Mouse (Mus musculus) forebrain, embryonic 12.5 days (tissue): Measurements from ENCODE around the gene Gal. TPM values are rescaled to one million over a fixed set of nuclear protein-coding genes. Genes with fewer than 3 reads are reported as not detected.

Experiments used
- ATAC-seq: fragments of 200-750 bp; cut with Nextera tagmentation; 2 replicates; pipeline ENCODE4 v1.8.0; 2017; ENCODE audit warnings: moderate TSS enrichment; ENCODE audit not compliant: low FRiP score
- H3K27ac ChIP-seq: fragments of 300-500 bp; sonication (generic); 2 replicates; pipeline ENCODE4 v1.5.1; 2016; ENCODE audit warnings: mild to moderate bottlenecking
- H3K27me3 ChIP-seq: fragments of 300-500 bp; sonication (generic); 2 replicates; pipeline ENCODE4 v1.6.1; 2016; ENCODE audit warnings: mild to moderate bottlenecking
- H3K36me3 ChIP-seq: fragments of 300-500 bp; sonication (generic); replicated peaks from 2 replicates; pipeline ENCODE4 v1.6.1; 2016; ENCODE audit warnings: mild to moderate bottlenecking
- H3K4me1 ChIP-seq: fragments of 300-500 bp; sonication (generic); 2 replicates; pipeline ENCODE4 v1.6.1; 2016
- H3K4me2 ChIP-seq: fragments of 300-500 bp; sonication (generic); 2 replicates; pipeline ENCODE4 v1.6.1; 2016; ENCODE audit warnings: mild to moderate bottlenecking, moderate library complexity
- H3K4me3 ChIP-seq: fragments of 300-500 bp; sonication (generic); replicated peaks from 2 replicates; pipeline ENCODE4 v1.5.1; 2016; ENCODE audit warnings: mild to moderate bottlenecking
- H3K9ac ChIP-seq: fragments of 300-500 bp; sonication (generic); 2 replicates; pipeline ENCODE4 v1.6.1; 2016; ENCODE audit warnings: mild to moderate bottlenecking
- H3K9me3 ChIP-seq: fragments of 300-500 bp; sonication (generic); 2 replicates; pipeline ENCODE4 v1.6.1; 2016
- WGBS: fragments of 180-500 bp; shearing (Covaris S2); methylation state at CpG from one replicate; pipeline ENCODE4 v1.1.7; 2016; 5-methylcytosine and 5-hydroxymethylcytosine counted together
- polyA plus RNA-seq: library from polyadenylated mRNA; unstranded; fragments of >200 nt; fragmentation: Nextera tagmentation; extraction: Ambion mirVana; gene quantifications from 2 replicates; pipeline ENCODE4 v1.2.1, GENCODE M21; 2016

The Gal gene
- polyA plus RNA-seq, 1 experiment from 2014 or later: 2.0 TPM

DNA sequence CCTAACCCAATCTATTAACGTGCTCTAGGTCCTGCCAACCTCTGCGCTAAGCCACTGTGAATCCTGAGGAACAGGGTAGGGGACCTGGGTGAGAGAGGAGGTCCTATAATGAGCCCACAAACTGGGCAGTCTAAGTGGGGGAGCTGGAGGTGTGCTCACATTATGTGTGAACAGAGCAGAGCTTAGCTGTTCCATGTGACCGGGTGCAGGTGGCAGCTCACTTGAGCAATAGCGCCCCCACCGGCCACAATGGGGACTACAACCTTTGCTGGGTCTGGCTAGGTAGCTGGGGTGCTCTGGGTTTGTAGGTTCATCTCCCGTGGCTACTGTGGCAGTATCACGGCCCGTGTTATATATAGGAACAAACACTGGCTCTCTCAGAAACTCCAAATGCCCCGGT, 22.5 kb upstream of the Gal start:
- H3K4me2 ChIP-seq: no peak overlapping the region
- ATAC-seq: no peak
- H3K9ac ChIP-seq: no peak overlapping the region
- no peak overlapping the region for H3K4me3 ChIP-seq
- H3K4me1 ChIP-seq: peaks cover 22% of the 10 kb centered on the region
- H3K27ac ChIP-seq: no peak overlapping the region
- 58% methylated on average over 9 of the region's 9 CpGs for WGBS
- no peaks in the 10 kb centered on the region for H3K9me3 ChIP-seq
- no peaks in the 10 kb centered on the region for H3K36me3 ChIP-seq
- H3K27me3 ChIP-seq: peaks cover 19% of the 10 kb centered on the region

DNA sequence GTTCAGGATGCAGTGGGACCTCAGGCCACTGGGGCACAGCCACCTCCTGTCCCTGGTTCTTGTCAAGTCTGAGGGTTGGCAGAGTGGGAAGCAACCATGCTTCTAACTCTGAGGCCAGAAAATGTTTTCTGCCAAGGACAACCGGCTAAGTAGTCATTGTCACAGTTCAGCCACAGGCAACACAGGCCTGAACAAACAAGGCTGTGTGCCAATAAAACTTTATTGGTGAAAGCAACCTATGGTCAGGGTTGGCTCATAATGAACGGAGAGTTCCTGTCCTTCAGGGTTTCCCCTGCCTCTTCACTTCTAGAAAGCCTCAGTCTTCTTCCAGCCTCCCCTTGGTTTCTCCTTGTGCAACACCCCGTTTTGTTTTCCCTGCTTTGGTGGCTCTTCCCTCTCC, 21.5 kb upstream of the Gal start:
- H3K36me3 ChIP-seq: no peaks in the 10 kb centered on the region
- H3K4me2 ChIP-seq: no peak overlapping the region
- H3K27me3 ChIP-seq: peaks cover 19% of the 10 kb centered on the region
- H3K27ac ChIP-seq: no peak overlapping the region
- no peaks in the 10 kb centered on the region for H3K9me3 ChIP-seq
- peaks cover 18% of the 10 kb centered on the region for H3K4me1 ChIP-seq
- H3K9ac ChIP-seq: no peak overlapping the region
- WGBS: 86% methylated on average over 3 of the region's 3 CpGs
- no peak for ATAC-seq
- H3K4me3 ChIP-seq: no peak overlapping the region

DNA sequence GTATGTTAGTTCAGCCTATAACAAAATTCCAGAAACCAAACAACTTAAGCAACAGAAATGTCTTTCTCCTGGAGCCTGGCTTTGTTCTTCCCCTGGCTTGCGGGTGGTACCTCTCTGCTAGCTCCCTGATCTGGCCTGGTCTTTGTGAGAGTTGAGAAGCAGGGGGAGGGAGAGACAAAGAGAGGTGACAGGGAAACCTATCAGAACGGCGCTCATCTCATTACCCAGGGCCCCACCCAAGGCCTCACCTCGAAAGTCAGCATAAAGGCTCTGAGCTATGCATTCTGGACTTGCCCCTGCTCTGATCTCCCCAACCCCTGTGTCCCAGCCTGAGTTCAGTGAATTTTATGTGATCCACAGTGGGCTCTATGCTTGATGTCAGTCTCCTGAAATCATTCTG, 20.3 kb upstream of the Gal start:
- no peak for ATAC-seq
- 33% methylated on average over 4 of the region's 4 CpGs for WGBS
- H3K4me3 ChIP-seq: no peak overlapping the region
- H3K36me3 ChIP-seq: no peaks in the 10 kb centered on the region
- H3K4me1 ChIP-seq: peaks cover 10% of the 10 kb centered on the region
- H3K4me2 ChIP-seq: no peak overlapping the region
- peaks cover 14% of the 10 kb centered on the region for H3K27me3 ChIP-seq
- H3K9me3 ChIP-seq: no peaks in the 10 kb centered on the region
- no peak overlapping the region for H3K27ac ChIP-seq
- H3K9ac ChIP-seq: no peak overlapping the region

DNA sequence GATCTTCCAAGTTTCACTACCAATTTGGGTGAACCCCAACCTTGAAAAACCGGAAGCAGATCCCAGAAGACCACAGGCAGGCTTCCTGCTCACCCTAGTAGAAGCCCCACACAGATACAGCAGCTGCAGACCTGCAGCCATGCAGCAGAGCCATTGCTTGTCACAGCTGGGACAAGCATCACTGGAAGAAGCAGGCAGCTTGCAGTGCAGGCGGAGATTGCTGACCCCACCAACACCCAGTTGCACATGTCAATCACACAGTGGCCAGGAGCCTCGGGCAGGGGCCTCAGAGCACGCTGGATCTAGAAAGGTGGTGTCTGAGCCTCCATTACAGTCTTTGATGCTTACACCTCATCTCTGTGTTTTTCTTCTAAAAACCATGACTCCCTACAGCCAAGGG, 19.8 kb upstream of the Gal start:
- no peaks in the 10 kb centered on the region for H3K9me3 ChIP-seq
- peaks cover 14% of the 10 kb centered on the region for H3K4me1 ChIP-seq
- H3K27me3 ChIP-seq: peaks cover 9% of the 10 kb centered on the region
- no peak; the same call in 1 of the 2 replicates for ATAC-seq
- H3K36me3 ChIP-seq: no peaks in the 10 kb centered on the region
- no peak overlapping the region for H3K4me2 ChIP-seq
- 37% methylated on average over 4 of the region's 4 CpGs for WGBS
- H3K9ac ChIP-seq: no peak overlapping the region
- H3K27ac ChIP-seq: no peak overlapping the region
- H3K4me3 ChIP-seq: no peak overlapping the region

DNA sequence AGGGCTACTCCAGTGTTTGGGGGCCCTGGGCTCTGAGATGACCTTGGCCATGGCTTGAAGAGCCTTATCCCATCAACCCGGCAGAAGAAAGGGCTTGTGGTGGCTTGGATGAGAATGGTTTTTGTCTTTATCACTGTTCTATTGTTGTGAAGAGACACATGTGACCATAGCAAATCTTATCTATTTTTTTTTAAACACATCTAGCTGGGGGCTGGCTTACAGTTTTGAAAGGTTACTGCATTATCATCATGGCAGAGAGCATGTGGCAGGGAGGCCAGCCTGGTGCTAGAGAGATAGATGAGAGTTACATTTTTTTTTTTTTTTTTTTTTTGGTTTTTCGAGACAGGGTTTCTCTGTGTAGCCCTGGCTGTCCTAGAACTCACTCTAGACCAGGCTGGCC, 17.6 kb upstream of the Gal start:
- no peak for ATAC-seq
- no peak overlapping the region for H3K4me2 ChIP-seq
- WGBS: 93% methylated on average over 2 of the region's 2 CpGs

DNA sequence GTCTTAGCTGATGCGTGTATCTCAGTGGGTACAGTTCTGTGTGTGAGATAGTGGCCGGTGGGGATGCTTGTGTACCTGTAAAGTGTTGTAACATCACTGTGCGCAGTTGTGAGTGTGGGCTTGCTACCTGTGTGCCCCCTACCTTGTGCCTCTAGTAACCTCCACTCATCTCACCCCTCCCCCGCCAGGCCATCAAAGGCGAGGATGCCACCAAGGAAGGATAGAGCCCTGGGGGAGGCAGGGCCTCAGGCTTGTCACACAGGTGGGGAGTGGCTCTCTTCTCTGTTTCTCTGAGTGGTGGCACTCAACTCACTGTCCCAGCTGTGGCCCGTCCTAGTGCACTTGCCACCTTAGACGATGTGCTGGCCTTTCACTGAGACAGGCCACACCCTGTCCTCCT, 16.7 kb upstream of the Gal start:
- H3K4me2 ChIP-seq: no peak overlapping the region
- H3K36me3 ChIP-seq: no peaks in the 10 kb centered on the region
- no peaks in the 10 kb centered on the region for H3K9me3 ChIP-seq
- ATAC-seq: no peak
- no peaks in the 10 kb centered on the region for H3K27me3 ChIP-seq
- H3K27ac ChIP-seq: no peak overlapping the region
- no peak overlapping the region for H3K9ac ChIP-seq
- peaks cover 15% of the 10 kb centered on the region for H3K4me1 ChIP-seq
- 74% methylated on average over 7 of the region's 7 CpGs for WGBS
- no peak overlapping the region for H3K4me3 ChIP-seq

More for the DNA sequence above, 17.6 kb upstream of the Gal start:
- Histone ChIP-seq H3K9me3 (no peaks in the 10 kb centered on the region), H3K27me3 (no peaks in the 10 kb centered on the region), H3K4me1 (peaks cover 15% of the 10 kb centered on the region), H3K27ac (no peak overlapping the region), H3K4me3 (no peak overlapping the region), H3K36me3 (no peaks in the 10 kb centered on the region), H3K9ac (no peak overlapping the region)

DNA sequence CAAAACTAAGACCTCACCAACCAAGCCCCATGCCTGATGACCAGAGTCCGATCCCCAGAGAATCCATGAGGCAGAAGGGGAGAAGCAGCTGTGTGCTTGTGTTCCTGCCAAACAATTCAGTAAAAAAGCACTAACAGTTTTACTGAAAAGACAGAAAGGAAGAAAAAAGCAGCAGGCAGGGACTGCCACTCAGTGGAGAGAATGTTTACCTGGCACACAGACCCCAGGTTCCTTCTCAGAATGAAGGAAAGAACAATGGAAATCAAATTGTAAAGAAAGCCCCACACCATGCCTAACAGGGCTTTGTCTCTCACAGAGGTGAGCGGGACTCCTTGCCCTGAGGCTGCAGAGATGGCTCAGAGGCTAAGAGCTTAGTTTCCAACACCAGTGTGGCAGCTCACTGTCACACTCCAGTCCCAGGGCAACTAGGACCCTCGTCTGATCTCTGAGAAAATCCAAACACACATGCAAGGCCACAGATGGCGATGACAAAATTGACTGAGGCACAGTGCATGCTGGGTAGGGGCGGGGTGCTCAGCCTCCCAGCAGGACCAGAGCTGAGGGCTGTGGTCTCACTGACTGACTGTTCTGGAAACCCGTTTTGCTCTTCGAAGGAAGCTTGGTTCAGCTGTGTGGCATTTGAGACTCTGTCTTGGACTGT, 14.9 kb upstream of the Gal start:
- no peaks in the 10 kb centered on the region for H3K9me3 ChIP-seq
- WGBS: 45% methylated on average over 7 of the region's 7 CpGs
- H3K4me3 ChIP-seq: no peak overlapping the region
- H3K4me2 ChIP-seq: no peak overlapping the region
- peak; percentile 72; the same call in 1 of the 2 replicates for ATAC-seq
- H3K4me1 ChIP-seq: peaks cover 15% of the 10 kb centered on the region
- H3K9ac ChIP-seq: no peak overlapping the region
- no peaks in the 10 kb centered on the region for H3K27me3 ChIP-seq
- peak overlapping the region; percentile 60; the same call in 1 of the 2 replicates for H3K27ac ChIP-seq
- no peaks in the 10 kb centered on the region for H3K36me3 ChIP-seq

DNA sequence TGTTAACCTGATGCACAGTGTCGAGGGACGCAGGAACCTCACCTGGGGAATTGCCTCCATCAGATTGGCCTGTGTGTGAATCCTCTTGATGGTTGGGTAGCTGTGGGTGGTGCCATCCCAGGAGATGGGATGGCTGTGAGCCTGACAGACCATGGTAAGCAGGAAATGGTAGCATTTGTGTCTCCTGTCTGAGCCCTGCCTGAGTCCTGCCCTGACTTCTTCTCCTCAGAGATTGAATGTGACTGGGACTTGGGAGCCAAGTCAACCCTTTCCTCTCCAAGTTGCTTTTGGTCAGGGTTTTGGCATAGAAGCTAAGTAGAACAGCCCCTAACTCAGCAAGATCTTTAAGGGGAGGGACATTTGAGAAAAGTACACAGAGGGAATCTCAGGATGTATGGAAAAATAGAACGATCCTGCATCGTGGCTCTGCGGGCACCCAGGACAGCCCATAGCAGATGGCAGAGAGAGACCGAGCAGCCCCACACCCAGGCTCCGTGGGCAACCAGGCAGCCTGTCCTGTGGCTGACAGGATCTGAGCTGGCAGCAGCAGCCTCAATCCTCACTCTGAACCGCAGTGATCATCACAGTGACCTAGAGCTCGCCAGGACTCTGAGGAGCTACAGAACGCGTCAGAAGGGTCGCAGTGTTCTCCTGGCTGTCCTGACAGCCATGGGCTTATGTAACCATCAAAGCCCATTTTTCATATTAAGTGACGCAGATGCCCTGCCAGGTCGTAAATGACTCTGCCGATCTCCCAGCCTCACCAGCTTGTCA, 13.9 kb upstream of the Gal start:
- ATAC-seq: no peak
- H3K36me3 ChIP-seq: no peaks in the 10 kb centered on the region
- H3K4me2 ChIP-seq: no peak overlapping the region
- no peak overlapping the region for H3K4me3 ChIP-seq
- H3K9ac ChIP-seq: no peak overlapping the region
- H3K4me1 ChIP-seq: peaks cover 6% of the 10 kb centered on the region
- H3K27ac ChIP-seq: no peak overlapping the region
- H3K27me3 ChIP-seq: no peaks in the 10 kb centered on the region
- H3K9me3 ChIP-seq: no peaks in the 10 kb centered on the region
- 87% methylated on average over 15 of the region's 15 CpGs for WGBS

DNA sequence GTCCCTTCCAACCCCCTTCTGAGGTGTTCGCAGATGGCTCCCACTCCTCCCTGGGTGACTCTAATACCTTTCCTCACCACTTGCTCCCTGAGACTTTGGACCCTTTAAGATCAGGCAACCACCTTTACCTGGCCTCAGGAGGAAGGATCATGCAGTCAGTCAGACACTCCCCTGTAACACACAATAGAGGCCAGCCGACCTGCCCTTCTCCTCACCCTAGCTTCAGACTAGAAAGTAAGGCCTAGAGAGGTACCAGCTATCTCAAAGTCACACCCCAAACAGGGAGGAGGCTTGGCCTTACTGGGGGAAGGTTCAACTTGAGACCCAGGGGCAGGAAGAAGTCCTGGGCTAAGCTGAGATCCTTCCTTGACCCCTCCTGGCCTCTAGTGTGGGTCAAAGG, 9.9 kb upstream of the Gal start:
- no peaks in the 10 kb centered on the region for H3K9me3 ChIP-seq
- no peak overlapping the region for H3K9ac ChIP-seq
- H3K4me2 ChIP-seq: no peak overlapping the region
- 0 out of 2 replicates have a peak, but pooled peaks cover 7% of the 10 kb centered on the region for H3K27me3 ChIP-seq
- no peak overlapping the region for H3K27ac ChIP-seq
- WGBS: 88% methylated on average over 2 of the region's 2 CpGs
- H3K4me1 ChIP-seq: peaks cover 3% of the 10 kb centered on the region
- H3K36me3 ChIP-seq: no peaks in the 10 kb centered on the region
- no peak for ATAC-seq
- H3K4me3 ChIP-seq: no peak overlapping the region

DNA sequence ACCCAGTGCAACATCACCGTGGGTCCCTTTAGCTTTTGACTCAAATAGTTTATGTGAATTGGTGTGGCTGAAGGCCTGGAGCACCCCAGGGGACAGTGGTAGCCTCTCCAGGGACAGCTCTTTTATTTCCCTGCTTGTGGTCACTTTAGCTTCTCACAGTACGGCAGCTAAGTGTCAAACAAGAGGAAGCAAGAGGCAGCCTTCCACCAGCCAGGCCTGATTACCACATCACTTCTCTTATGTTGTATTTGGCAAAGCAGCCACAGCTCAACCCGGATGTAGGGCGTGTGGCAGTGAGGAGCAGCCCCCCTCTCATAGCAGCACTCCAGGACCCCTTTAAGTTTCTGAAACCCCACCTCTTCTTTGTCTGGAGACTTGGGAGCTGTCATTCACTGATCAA, 8.6 kb upstream of the Gal start:
- Histone ChIP-seq H3K27ac (no peak overlapping the region), H3K4me3 (no peak overlapping the region), H3K9ac (no peak overlapping the region), H3K4me1 (no peaks in the 10 kb centered on the region), H3K36me3 (no peaks in the 10 kb centered on the region), H3K4me2 (no peak overlapping the region), H3K27me3 (0 out of 2 replicates have a peak, but pooled peaks cover 7% of the 10 kb centered on the region), H3K9me3 (no peaks in the 10 kb centered on the region)
- 67% methylated on average over 4 of the region's 4 CpGs for WGBS
- ATAC-seq: no peak

DNA sequence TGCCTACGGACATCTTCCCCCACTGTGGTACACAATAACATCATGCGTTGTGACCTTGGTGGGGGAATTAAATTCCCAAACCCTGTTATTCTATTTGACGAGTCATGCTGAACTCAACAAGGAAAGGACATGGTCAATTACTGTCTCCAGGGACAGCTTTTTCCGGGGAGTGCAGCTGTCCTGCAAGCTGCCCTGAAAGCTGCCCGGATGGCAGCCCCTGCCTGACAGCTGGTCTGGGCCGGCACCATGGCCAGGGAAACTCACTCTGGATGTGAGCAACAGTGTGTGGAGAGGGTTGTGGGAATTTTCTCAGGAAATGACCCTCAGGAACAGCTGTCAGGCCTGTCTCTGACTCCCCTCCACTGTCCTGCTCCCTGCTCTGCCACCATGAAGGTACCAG, 8.1 kb upstream of the Gal start:
- no peak overlapping the region for H3K4me3 ChIP-seq
- H3K36me3 ChIP-seq: no peaks in the 10 kb centered on the region
- no peak for ATAC-seq
- no peak overlapping the region for H3K27ac ChIP-seq
- H3K27me3 ChIP-seq: 0 out of 2 replicates have a peak, but pooled peaks cover 7% of the 10 kb centered on the region
- H3K4me1 ChIP-seq: no peaks in the 10 kb centered on the region
- no peaks in the 10 kb centered on the region for H3K9me3 ChIP-seq
- H3K9ac ChIP-seq: no peak overlapping the region
- H3K4me2 ChIP-seq: no peak overlapping the region
- 56% methylated on average over 6 of the region's 6 CpGs for WGBS

DNA sequence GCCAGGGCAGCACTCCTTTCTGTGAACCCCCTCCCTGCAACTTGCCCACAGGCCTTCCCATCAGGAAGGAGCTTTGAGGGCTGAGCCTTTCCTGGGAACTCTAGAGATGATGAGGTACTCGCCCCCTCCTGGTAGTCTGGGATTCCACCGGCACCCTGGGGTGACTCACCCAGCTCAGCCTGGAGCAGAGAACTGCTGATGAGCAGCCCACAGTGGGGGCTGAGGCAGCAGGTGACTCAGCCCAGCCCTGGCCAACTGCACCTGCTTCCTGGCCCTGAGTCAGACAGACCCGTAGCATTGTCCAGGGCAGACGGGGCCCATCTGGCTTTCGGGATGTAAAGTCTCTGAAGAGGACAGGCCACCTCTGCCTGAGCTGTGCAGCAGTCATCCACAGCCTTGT, 4.9 kb upstream of the Gal start:
- no peak overlapping the region for H3K27ac ChIP-seq
- no peak overlapping the region for H3K4me2 ChIP-seq
- H3K9me3 ChIP-seq: no peaks in the 10 kb centered on the region
- WGBS: 63% methylated on average over 5 of the region's 5 CpGs
- peaks cover 5% of the 10 kb centered on the region; the same call in 1 of the 2 replicates for H3K4me1 ChIP-seq
- H3K36me3 ChIP-seq: no peaks in the 10 kb centered on the region
- H3K27me3 ChIP-seq: peaks cover 23% of the 10 kb centered on the region
- ATAC-seq: no peak
- H3K4me3 ChIP-seq: no peak overlapping the region
- no peak overlapping the region for H3K9ac ChIP-seq
